Mouse (Mus musculus) frontal cortex, postnatal 10 days (tissue): ENCODE measurements around the gene Draxin.
"Not testable (repeated sequence)": the region's sequence is repeated elsewhere in the genome, so short reads cannot be mapped to it uniquely, and the experiment has no call there.

Source experiments
- DNase-seq, 2 experiments: peaks; one replicate each; pipeline ENCODE4 v3.0.0; 2022; ENCODE audit warnings: low spot score in 2 of 2, mixed read lengths in 1 of 2

Gene Draxin

DNA sequence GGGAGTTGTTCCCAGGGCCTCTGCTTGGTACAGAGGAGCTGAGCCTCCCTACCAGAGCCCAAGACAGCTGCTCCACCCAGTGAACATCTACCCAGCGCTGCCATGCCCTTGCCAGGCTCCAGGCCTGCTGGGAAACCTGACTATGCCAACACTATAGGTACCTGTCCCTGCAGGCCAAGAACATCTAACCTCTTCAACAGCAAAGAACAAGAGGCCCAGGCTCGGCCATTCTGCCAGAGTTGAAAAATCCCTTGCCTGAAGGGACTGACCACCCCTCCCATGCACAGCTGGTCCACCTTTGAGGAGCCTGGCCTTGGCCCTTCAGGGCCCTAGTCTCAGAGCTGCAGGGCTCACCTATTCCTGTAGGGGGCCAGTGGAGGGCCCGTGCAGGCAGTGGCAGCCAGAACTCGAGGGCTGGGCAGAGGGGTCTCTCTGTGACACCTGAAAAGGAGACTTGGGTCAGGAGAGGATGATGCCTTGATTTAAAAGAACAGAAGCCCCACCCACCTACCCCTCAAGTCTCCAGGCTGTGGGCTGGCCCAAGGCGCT, 72.8 kb downstream of the Draxin start:
- DNase-seq: no peak

DNA sequence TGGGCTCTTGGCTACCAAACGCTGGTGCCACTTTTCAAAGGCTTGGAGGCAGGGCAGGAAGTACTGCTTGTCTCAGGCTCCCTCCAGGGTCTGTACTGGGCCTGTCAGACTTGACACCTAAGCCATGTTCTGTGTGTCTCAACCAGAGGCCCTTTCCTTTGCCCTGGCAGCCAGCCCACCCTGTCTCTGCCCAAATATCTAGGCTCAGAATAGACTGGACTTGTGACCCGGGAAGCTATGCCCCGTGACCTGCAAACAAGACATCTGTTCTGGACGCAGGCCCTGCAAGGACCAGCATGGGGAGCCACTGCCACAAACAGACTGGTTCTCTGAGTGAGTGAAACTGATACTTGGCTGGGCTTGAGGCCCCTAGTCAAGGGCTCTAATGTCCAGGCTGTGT, 73.7 kb downstream of the Draxin start:
- no peak for DNase-seq

DNA sequence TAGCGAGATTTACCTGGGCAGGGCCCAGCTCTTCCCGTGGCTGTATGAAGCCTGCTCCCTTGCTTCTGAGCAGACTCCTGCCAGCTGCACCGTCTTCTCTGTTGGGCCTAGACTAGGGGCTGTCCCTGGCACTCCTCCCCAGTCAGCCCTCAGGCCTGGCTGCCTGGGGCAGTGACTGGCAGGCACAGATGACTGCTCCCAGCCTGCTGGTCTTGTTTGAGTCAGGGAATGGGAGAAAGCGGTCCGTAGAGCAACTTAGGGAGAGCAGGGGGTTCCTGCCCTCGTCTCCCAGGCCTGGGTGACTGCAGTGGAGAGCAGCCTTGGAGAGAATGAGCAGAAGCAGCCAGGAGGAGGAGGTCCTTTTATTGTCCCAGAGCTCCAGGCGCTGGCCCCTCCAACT, 74.3 kb downstream of the Draxin start:
- no peak for DNase-seq

DNA sequence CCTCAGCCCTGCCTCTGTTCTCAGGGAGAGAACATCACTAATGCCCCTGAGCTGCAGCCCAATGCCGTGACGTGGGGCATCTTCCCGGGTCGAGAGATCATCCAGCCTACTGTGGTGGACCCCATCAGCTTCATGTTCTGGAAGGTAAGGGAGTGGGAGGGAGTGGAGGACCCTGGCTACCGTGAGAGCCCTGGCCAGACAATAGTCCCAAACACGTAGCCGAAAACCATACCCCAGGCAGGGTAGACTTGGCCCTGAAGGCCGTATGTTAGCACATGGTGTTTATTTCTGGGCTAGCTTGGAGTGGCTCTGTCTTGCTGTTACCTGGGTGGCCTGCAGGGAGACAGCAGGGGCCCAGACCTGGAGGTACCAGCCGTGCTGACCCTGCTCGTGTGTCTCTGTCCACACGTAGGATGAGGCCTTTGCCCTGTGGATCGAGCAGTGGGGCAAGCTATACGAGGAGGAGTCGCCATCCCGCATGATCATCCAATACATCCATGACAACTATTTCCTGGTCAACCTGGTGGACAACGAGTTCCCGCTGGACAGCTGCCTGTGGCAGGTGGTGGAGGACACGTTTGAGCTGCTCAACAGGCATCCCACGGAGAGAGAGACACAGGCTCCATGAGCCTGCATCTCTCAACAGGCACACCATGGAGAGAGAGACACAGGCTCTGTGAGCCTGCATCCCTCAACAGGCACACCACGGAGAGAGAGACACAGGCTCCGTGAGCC, 75.4 kb downstream of the Draxin start:
- DNase-seq: no peak

DNA sequence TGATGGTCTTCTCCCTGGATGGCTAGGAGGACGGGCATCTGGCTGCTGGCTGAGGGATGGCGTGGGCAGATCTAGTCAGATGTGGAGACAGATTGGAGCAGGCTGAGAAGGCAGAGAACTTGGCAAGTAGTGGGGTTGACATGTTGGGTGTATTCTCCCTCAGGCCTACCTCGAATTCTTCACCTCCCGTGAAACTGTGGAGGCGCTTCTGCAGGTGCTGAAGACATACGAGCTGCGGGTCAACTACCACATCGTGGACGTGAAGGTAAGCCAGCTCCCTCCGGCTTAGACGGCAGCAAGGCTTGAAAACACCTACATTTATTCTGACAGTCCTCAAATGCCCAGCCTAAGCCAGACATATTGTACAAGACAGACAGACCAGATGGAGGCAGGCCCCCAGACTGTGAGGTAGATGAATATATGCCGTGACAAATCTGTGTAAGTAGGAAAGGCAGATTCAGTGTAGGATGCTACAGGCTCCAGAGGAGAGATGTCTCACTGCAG, 77.0 kb downstream of the Draxin start:
- DNase-seq: no peak

DNA sequence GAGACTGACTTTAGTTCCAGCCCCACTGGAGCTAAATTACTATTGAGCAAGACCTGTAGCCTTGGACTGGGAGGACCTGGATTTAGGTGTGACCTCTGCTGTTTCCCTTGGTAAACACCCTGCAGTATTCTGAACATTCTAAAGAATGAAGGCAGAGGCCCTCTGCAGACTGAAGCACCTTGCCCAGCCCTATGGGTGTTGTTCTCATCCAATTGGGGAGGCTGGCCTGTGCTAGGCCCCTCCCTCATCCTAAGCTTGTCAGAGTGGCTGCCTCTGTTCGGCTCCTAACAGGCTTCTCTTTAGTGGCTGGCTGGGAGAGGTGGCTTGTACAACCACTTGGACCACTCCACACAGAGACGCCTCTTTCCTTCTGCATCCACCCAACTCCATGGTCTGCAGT, 77.5 kb downstream of the Draxin start:
- DNase-seq: no peak

DNA sequence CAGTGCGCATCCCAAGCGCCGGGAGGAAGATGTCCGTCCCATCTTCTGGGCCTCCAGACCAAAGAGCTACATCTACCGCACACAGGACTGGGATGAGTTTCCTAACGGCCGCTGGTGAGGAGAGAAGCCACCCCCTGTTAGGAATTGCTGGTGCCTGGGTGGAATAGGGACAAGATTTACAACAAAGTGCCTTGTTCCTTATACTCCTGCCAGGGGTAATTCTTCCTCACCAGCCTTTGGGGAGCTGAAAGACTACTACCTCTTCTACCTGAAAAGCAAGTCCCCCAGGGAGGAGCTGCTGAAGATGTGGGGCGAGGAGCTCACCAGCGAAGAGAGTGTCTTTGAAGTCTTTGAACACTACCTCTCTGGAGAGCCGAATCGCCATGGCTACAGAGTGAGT, 78.6 kb downstream of the Draxin start:
- no peak for DNase-seq

DNA sequence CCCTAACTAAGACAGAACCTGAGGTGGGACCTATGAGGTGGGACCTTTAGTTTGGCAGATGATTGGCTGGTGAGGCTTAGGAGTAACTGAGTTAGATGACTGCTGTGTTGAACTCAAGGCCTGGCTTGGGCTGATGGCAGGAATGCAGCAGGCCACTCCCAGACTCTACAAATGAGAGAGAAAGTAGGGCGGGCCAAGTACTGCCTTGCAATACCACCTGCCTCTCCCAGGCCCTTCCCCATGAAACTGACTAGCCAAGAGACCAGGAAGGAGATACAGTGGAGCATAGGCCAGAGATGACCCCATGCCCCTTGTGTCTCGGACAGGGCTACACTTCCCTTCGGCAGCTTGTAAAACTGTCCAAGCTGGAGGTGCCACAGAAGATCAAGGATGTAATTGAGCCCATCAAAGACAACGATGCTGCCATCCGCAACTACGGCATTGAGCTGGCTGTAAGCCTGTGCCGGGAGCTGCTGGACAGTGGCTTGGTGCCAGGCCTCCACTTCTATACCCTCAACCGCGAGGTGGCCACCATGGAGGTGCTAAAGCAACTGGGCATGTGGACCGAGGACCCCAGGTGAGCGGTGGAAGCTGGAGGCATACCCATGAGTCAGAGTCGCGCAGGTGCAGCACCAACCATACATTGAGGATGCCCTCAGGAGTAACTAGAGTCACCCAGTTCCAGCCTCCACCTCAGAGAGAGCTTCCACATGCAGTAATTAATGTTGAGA, 79.3 kb downstream of the Draxin start:
- DNase-seq: no peak

DNA sequence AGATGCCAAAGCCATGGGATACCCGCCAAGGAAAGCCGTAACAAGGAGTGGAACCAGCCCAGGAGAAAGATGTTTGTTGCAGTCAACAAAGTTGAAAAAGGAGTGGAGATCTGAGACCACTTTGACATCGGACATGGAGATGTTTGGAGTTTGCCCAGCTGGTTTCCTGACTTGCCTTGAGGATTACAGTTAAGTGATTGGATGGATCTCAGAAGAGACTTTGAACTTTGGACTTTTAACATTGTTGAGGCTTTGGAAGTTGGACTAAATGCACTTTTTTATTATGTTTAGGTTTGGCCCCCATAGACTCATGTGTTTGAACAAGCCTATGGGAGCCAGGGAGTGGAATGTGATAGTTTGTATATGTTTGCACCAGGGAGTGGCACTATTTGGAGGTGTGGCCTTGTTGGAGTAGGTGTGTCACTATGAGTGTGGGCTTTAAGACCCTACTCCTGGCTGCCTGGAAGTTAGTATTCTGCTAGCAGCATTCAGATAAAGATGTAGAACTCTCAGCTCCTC, 80.0 kb downstream of the Draxin start:
- not testable (repeated sequence) for DNase-seq
